Mouse (Mus musculus): ENCODE results near the gene Gphb5. TPM values are rescaled to one million over a fixed set of nuclear protein-coding genes. Genes with fewer than 3 reads are reported as not detected.
"Not testable (repeated sequence)": the region's sequence is repeated elsewhere in the genome, so short reads cannot be mapped to it uniquely, and the experiment has no call there.

Gphb5 gene
- total RNA-seq (2017): not detected in 2 replicates

DNA sequence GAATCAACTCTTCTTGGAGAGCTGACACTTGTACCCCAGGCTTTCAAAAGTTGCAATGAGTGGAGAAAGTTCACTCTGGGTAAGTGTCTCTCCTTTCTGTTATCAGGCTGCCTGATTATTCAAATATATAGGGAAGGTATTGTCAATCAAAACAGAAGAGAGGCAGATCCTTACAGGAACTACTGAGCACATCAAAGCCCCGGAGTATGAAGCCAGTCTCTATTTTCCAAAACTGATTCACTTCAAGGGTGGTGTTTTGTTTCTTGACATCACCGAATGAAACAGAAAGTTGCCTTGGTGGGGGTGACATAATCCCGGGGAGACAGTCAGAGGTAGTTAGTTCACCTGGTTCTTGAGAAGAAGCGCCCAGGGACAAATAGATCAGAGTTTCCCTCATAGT, at the start of gene Gphb5:
TSS of gene Gphb5 (minus strand) at position 101 of the 400 bp plus-strand sequence.
- ATAC-seq (replicated peaks in 1 of 2; ENCODE audit: insufficient read depth in 1 of 2, low FRiP score in 2 of 2, low TSS enrichment in 1 of 2, low read depth in 1 of 2, poor library complexity in 2 of 2, severe bottlenecking in 2 of 2): no peak

DNA sequence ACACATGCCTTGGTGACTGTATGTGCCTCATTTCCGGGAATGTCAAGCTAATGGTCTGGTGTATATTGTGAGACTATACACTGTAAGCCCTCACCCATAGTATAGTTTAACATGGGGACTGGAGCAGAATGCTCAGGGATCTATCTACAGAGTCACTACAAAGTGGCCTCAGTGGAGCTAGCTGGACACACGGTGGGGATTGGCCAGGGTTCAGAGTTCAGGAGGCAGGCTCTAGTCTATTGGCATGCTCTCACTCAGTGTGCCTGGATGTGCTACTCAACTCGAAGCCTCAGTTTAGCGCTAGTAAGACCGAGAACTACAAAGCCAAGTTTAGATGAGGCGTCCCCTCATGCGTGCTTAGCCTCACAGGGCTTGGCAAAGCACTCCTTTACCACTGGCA, 49.6 kb upstream of the Gphb5 start:
- ATAC-seq (replicated peaks in 1 of 2; ENCODE audit: insufficient read depth in 1 of 2, low FRiP score in 2 of 2, low TSS enrichment in 1 of 2, low read depth in 1 of 2, poor library complexity in 2 of 2, severe bottlenecking in 2 of 2): no peak

DNA sequence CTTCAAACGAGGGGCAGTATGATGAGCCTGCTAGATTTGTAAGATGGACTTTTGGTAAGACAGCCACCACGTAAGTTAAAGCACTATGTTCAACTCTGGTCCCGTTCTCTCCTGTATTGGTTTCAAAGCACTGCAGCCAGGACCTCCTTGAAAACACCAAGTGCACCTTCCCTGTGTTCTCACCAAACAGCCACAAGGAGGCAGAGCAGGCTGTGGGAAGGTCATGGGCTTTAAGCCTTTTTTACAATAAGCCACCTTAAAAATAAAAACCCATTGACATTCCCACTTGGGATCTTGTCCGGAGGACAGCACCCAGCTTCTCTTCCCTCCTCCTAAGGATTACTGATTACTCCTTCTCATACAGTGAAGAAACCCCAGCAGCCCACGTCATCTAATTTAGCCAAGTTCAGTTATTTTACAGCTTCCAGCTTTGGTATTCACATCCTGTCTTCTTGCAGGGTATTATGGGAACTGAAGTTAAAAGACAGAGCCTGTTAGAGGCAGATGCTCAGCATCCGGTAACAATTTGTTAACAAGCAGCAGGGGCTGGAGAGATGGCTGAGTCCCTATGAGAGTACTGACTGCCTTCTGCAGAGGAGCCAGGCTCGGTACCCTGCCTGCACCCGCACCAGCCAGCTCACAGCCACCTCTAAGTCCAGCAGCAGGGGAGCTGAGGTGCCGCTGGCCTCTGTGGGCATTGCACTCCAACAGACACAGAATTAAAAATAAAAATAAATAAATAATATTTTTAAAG, 47.6 kb upstream of the Gphb5 start:
- ATAC-seq (replicated peaks in 1 of 2; ENCODE audit: insufficient read depth in 1 of 2, low FRiP score in 2 of 2, low TSS enrichment in 1 of 2, low read depth in 1 of 2, poor library complexity in 2 of 2, severe bottlenecking in 2 of 2): no peak

DNA sequence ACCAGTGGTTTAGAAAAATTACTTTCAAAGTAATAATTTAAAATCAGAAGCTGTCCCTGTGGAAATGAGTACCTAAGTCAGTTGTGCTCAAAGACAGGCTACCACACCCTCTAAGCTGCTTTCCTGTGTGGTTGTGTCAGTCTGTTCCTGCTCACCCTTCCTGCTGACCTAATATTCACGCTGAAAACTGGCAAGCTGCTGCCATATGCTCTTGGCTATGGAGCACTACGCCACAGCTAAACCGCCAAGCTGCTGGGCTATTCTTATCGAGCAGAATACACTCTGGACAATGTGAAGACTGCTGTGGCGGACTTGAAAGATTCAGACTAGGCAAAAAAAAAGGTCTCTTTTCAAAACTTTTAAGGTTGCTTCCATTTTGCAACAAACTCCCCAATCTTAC, 44.0 kb upstream of the Gphb5 start:
- no peak for ATAC-seq (replicated peaks in 1 of 2; ENCODE audit: insufficient read depth in 1 of 2, low FRiP score in 2 of 2, low TSS enrichment in 1 of 2, low read depth in 1 of 2, poor library complexity in 2 of 2, severe bottlenecking in 2 of 2)

DNA sequence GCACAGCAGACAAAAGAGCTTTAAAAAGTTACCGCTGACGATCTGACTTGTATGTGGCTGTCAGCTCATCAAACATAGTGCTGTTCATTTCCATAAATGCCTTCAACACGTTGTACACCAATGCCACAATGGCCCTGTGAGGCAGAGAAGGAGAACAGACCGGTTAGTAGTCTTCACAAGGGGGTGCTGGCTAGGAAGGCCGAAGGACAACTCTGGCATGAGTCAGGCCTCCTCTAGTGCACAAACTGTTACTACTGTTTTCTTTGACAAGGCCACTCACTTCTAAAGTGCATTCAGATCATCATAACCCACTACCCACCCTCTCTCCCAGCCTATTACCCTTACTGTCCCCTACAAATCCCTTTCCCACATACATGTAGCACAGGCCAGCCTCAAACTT, 43.1 kb upstream of the Gphb5 start:
- ATAC-seq (replicated peaks in 1 of 2; ENCODE audit: insufficient read depth in 1 of 2, low FRiP score in 2 of 2, low TSS enrichment in 1 of 2, low read depth in 1 of 2, poor library complexity in 2 of 2, severe bottlenecking in 2 of 2): no peak

DNA sequence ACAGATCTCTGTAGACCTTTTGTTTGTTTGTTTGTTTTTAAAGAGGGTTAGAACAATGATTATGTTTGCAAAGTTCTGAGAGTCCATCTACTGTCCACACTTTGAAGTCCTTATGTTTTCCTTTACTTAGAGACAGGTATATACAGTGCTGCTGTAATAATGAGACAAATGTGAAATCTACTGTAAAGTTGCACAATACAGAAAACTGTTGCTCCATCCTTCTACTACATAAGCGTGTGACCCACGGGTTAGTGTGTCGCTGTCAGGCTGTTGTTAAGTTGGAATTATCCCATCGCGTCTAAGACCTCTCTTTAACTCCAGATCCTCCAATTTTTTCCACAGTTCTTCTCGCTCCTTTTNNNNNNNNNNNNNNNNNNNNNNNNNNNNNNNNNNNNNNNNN, 36.9 kb upstream of the Gphb5 start:
- peak in 1 of 2 experiments; percentile 18; a peak in 1 of 4 replicates for ATAC-seq (replicated peaks in 1 of 2; ENCODE audit: insufficient read depth in 1 of 2, low FRiP score in 2 of 2, low TSS enrichment in 1 of 2, low read depth in 1 of 2, poor library complexity in 2 of 2, severe bottlenecking in 2 of 2)

DNA sequence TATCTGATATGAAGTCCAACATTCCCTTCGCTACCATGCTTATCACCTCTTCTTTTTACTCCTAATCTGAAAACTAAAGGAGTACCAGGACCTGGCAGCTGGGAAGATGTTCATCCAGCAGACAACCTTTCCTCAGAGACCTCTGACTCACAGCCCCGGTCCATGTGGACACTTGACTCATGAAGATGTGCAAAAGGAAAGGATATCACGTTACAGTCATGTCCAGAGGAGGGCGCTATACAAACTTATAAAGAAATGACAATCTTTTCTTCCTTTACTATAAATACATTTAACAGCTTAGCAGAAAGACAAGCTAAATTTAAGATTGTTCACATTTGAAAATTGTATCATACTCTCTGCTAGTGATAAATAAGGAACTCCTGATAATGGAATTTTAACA, 36.4 kb upstream of the Gphb5 start:
- ATAC-seq (replicated peaks in 1 of 2; ENCODE audit: insufficient read depth in 1 of 2, low FRiP score in 2 of 2, low TSS enrichment in 1 of 2, low read depth in 1 of 2, poor library complexity in 2 of 2, severe bottlenecking in 2 of 2): no peak

DNA sequence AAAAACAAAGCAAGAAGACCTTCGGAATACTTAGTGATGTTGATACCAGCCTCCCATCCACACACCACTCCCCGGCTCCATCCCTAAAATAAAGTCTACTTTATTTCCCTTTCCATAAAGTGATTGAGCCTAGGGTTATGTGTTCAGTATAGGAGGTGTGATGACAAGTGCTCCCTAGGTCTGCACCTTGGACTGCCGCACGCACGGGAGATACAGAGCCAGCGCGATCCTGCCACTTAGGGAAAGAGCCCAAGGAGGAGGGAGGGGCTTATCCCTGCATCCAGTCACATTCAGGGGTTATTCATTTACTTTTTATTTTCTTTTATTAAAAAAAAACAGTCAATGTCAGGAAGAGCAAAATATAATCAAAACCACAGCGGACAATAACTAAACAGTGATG, 34.0 kb upstream of the Gphb5 start:
- no peak for ATAC-seq (replicated peaks in 1 of 2; ENCODE audit: insufficient read depth in 1 of 2, low FRiP score in 2 of 2, low TSS enrichment in 1 of 2, low read depth in 1 of 2, poor library complexity in 2 of 2, severe bottlenecking in 2 of 2)

DNA sequence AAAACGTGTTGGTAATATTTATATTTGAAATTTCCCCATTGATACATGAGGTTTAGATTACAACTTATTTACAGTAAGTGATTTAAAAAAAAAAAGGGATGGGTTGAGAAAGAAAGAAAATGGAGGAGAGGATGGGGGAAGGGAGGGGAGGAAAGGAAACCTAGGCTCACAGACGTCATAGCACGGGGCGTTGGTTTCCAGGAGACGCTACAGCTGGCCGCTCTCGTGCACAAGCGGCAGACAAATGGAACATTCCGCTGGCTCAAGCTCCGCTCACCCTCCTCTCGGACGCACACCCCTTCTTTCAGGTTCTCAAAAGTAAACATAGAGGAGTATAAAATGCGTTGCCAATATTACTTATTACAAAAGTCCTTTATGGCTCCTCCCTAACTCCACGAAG, 33.4 kb upstream of the Gphb5 start:
- no peak for ATAC-seq (replicated peaks in 1 of 2; ENCODE audit: insufficient read depth in 1 of 2, low FRiP score in 2 of 2, low TSS enrichment in 1 of 2, low read depth in 1 of 2, poor library complexity in 2 of 2, severe bottlenecking in 2 of 2)

DNA sequence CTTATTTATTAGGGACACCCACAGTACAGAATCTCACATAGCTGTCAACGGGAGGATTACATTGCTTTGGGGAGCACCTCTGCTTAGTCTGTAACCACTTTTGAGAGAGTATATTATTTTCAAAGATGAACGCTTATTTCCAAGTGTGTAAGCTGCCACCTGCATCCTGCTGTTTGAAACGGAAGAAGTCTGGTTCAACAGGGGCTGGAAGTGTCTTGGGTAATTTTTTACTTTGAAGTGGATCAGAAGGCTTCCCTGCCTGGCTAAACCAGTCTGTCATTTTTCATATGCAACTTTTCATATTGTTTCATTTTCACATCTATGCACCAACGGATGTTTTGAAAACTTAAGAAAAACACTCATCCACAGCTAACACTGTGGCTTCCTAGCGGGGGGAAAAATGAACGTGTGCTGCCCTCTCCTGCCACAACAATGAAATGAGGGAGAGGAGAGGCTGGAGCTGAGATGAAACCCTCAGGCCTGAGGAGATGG, 32.9 kb upstream of the Gphb5 start:
- ATAC-seq (replicated peaks in 1 of 2; ENCODE audit: insufficient read depth in 1 of 2, low FRiP score in 2 of 2, low TSS enrichment in 1 of 2, low read depth in 1 of 2, poor library complexity in 2 of 2, severe bottlenecking in 2 of 2): peak; percentile 43 to 51

DNA sequence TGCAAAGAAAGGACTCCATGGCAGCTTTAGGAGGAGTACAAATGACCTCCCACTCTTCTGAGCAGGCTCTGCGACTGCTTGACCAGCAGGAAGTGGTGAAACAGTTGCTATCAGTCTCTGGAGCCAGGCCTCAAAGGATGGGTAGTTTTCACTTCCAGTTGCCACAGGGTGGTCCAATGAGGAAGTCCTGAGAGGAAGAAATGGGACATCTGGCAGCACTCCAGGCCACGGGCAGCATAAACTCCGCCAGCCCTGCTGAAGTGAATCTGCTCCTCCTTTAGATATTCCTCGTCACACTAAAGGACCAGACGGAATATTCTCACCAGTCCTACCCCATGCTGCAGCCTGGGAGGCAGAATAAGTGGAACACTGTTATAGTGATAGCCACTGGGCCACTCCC, 32.3 kb upstream of the Gphb5 start:
- ATAC-seq (replicated peaks in 1 of 2; ENCODE audit: insufficient read depth in 1 of 2, low FRiP score in 2 of 2, low TSS enrichment in 1 of 2, low read depth in 1 of 2, poor library complexity in 2 of 2, severe bottlenecking in 2 of 2): peak; percentile 25 to 63; a peak in 3 of 4 replicates

DNA sequence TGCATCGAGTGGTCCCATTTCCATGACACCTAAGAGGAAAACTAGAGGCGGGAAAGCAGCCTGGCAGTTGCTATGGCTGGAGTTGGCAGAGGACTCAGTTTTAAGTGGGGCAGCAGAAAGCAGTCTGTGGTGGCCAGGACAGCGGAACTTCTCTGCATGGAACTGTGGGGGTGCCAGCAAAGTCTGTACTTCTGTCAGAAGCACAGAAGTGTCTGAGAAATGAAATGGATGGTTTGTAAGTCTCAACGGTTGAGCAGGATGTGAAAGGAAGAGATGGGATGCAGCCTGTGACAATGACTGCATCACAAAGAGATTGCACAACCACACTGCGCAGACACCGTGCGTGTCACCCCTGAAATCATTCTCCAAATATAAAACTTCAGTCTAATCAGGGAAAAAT, 29.7 kb upstream of the Gphb5 start:
- no peak for ATAC-seq (replicated peaks in 1 of 2; ENCODE audit: insufficient read depth in 1 of 2, low FRiP score in 2 of 2, low TSS enrichment in 1 of 2, low read depth in 1 of 2, poor library complexity in 2 of 2, severe bottlenecking in 2 of 2)

DNA sequence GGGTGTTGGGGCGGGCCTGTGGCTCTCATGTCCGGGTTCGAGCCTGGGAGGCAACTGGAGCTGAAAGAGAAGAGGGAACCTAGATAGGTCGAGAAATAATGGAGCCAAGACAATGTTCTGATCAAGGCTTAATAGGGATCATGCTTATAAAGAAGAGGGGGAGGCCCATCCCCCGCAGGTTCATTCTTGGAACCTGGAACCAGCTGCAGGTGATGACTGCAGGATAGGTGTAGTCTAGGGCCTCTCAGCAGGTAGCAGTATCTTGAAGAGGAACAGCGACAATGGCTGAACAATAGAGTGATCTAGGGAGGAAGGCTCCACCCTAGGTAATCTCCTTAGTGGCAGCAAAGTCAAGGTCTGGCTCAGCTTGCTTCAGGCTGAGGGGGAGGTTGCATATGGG, 15.8 kb upstream of the Gphb5 start:
- ATAC-seq (replicated peaks in 1 of 2; ENCODE audit: insufficient read depth in 1 of 2, low FRiP score in 2 of 2, low TSS enrichment in 1 of 2, low read depth in 1 of 2, poor library complexity in 2 of 2, severe bottlenecking in 2 of 2): not testable (repeated sequence)

DNA sequence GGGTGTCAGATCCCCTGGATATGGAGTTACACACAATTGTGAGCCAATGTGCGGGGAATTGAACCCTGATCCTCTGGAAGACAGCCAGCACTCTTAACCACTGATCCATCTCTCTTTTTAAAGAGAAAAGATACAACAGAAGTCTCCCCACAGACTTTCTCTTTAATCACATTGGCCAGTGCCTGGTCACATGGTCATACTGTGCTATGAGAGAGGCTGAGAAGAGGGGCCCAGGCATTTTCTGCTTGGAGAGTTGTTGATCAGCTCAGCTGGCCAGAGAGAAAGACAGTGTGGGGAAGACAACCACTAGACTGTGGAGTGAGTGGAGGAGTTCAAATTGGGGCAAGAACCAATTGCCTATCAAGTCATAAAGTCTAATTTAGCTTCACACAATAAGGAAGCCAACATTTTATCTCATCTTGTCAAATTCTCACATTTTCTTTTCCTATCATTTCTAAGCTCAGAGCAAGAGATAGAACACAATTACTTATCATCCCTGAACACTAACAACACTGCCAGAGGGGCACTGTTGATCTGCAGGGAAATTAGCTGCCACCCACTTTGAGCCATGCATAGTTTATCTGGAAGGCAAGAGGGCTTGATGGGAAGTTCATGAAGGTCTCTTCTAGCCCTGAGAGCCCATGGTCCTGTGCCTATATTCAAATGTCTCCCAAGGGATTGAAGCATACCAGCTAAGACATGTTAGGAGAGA, 13.3 kb upstream of the Gphb5 start:
- ATAC-seq (replicated peaks in 1 of 2; ENCODE audit: insufficient read depth in 1 of 2, low FRiP score in 2 of 2, low TSS enrichment in 1 of 2, low read depth in 1 of 2, poor library complexity in 2 of 2, severe bottlenecking in 2 of 2): no peak

DNA sequence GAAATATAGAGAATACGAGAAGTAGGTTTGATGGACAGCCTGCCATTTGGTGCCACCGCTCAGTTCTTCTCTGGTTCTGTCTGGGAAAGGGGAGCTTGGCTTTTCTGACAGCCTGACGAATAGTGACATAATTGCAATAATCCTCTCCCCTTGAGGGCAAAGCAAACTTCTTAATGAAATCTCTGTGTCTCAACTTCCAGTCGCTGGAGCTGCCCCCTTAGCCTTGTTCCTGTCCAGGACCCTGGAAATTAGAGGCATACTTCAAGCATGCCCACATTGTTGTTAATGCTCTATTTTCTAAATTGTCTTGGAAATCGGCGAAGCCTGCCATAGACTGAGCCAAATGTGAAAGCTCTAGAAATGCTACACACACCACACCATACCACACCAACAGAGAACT, 12.1 kb upstream of the Gphb5 start:
- ATAC-seq (replicated peaks in 1 of 2; ENCODE audit: insufficient read depth in 1 of 2, low FRiP score in 2 of 2, low TSS enrichment in 1 of 2, low read depth in 1 of 2, poor library complexity in 2 of 2, severe bottlenecking in 2 of 2): no peak

DNA sequence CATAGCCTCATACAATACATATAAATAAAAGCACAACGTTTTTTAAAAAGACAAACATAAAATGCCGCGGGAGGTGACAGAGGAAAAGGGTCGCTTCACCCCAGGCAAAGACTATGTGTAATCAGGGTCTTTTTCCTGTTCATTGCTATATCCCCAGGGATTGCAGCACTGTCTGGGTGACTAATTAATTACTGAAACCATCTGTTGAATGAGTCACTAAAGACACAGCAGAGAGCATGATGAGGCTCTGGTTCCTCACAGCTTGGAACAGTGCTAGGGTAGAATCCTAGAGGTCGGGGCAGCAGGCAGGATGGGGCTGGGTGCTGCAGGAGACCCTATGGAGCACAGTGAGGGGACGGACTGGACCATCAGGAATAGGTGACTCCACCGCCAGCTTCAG, 9.3 kb upstream of the Gphb5 start:
- ATAC-seq (replicated peaks in 1 of 2; ENCODE audit: insufficient read depth in 1 of 2, low FRiP score in 2 of 2, low TSS enrichment in 1 of 2, low read depth in 1 of 2, poor library complexity in 2 of 2, severe bottlenecking in 2 of 2): no peak

DNA sequence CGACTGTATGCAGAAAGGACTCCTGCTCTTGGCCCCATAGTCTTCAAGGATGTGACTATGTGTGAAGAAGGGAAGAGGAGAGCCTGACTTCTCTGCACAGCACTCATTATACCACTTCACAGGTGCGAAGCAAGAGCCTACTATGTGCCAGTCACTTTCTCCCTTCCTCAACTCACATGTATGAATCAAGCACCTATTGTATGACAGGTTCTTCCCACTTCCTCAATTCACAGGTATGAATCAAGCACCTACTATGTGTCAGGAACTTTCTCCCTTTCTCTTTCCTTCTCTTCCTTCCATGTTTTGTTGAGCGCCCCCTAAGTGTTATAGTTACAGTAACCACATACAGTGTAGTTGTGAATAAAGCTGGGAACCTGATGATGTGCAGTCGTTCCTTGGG, 8.2 kb upstream of the Gphb5 start:
- no peak for ATAC-seq (replicated peaks in 1 of 2; ENCODE audit: insufficient read depth in 1 of 2, low FRiP score in 2 of 2, low TSS enrichment in 1 of 2, low read depth in 1 of 2, poor library complexity in 2 of 2, severe bottlenecking in 2 of 2)

DNA sequence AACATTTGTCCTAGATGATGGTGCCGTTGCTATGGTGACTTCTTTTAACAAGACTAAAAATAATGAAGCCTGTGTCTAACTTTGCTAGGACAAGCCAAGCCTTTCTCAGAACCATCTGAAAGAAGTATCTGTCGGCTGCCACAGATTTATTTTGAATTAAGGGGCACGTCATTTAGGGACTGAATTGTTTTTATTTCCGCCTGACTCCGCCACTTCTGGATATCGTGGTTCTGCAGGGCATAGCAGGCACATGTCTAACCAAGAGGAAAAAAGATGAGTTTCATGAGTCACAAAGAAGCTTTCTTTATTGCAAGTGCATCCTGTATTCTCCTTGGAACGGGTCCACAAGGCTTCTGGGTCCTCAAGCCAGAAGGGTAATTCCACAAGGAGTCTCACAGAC, 7.8 kb upstream of the Gphb5 start:
- no peak for ATAC-seq (replicated peaks in 1 of 2; ENCODE audit: insufficient read depth in 1 of 2, low FRiP score in 2 of 2, low TSS enrichment in 1 of 2, low read depth in 1 of 2, poor library complexity in 2 of 2, severe bottlenecking in 2 of 2)

DNA sequence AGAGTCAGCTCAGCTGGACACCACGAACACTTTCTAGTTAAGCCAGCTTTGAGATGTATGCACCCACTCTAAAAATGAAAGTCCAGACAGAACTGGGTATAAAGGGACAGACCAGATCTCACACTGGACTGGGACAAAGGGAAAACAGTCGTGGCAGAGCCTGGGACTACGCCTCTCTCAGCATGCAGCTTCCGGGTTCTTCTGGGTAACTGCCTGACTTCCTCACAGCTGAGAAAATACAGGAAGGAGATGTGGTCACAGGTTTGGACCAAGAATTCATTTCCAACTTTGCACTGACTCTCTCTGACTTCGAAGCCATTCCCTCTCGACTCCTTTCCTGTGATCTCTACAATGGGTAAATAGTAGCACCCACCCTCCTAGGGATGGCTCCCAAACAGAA, 1.6 kb downstream of the Gphb5 start:
- peak; percentile 34 to 69; a peak in 3 of 4 replicates for ATAC-seq (replicated peaks in 1 of 2; ENCODE audit: insufficient read depth in 1 of 2, low FRiP score in 2 of 2, low TSS enrichment in 1 of 2, low read depth in 1 of 2, poor library complexity in 2 of 2, severe bottlenecking in 2 of 2)

All from hematopoietic stem cell, adult 5-6 weeks (primary cell).